Mouse (Mus musculus) ES-Bruce4 (cell line): ENCODE measurements at regions not wholly inside any gene's neighbourhood (a gene's known extent, or its start where the extent isn't known, plus 50 kb on each side); places are given as distances from the start of the nearest gene placed in this dataset.

Experiments used
- H3K27ac ChIP-seq: 2 replicates; pipeline ENCODE4 v1.5.1; 2012; ENCODE audit warnings: low read length, inconsistent platforms; ENCODE audit not compliant: insufficient read depth
- H3K27me3 ChIP-seq: 2 replicates; pipeline ENCODE4 v1.6.1; 2012; ENCODE audit warnings: mild to moderate bottlenecking, low read length, inconsistent platforms; ENCODE audit not compliant: control insufficient read depth, poor library complexity, insufficient read depth, severe bottlenecking
- H3K36me3 ChIP-seq: 2 replicates; pipeline ENCODE4 v1.6.1; 2012; ENCODE audit warnings: inconsistent platforms, mild to moderate bottlenecking, low read length, moderate library complexity; ENCODE audit not compliant: control insufficient read depth, poor library complexity, insufficient read depth, severe bottlenecking
- H3K4me1 ChIP-seq: one replicate; pipeline ENCODE4 v1.8.1; 2011; ENCODE audit warnings: low read length; ENCODE audit not compliant: control insufficient read depth, insufficient read depth
- H3K4me3 ChIP-seq: 2 replicates; pipeline ENCODE4 v1.5.1; 2011; ENCODE audit warnings: low read depth, mild to moderate bottlenecking, low read length
- H3K9ac ChIP-seq: 2 replicates; pipeline ENCODE4 v1.6.1; 2012; ENCODE audit warnings: low read depth, mild to moderate bottlenecking, inconsistent platforms; ENCODE audit not compliant: poor library complexity, severe bottlenecking
- H3K9me3 ChIP-seq: replicated peaks from 2 replicates; pipeline ENCODE4 v1.6.1; 2012; ENCODE audit warnings: mild to moderate bottlenecking, low read length, inconsistent platforms; ENCODE audit not compliant: control insufficient read depth, poor library complexity, insufficient read depth, severe bottlenecking
- CTCF ChIP-seq: IDR thresholded peaks from one replicate; pipeline ENCODE4 v1.8.1; 2011; ENCODE audit warnings: low read depth, low read length
- EP300 ChIP-seq: IDR thresholded peaks from 2 replicates; pipeline ENCODE4 v1.6.1; 2011; ENCODE audit warnings: low read depth, low read length; ENCODE audit not compliant: insufficient read depth
- POLR2A ChIP-seq: IDR thresholded peaks from one replicate; pipeline ENCODE4 v1.8.1; 2011; ENCODE audit warnings: low read length; ENCODE audit not compliant: insufficient read depth

- Histone ChIP-seq H3K36me3 (no peaks in the 10 kb centered on the region), H3K27ac (no peak overlapping the region), H3K27me3 (no peaks in the 10 kb centered on the region), H3K4me1 (no peaks in the 10 kb centered on the region), H3K4me3 (no peak overlapping the region), H3K9ac (no peak overlapping the region), H3K9me3 (no peaks in the 10 kb centered on the region)
- TF ChIP-seq CTCF: no peak
- TF ChIP-seq POLR2A: no peak
- no peak for TF ChIP-seq EP300
These were observed 148.1 kb upstream of the Jun start for GRCm38 (mm10) chr4:95200130-95200529.

GRCm38 (mm10) chr4:95202478-95202877 is 150.5 kb upstream of the Jun start:
- no peak overlapping the region for H3K27ac ChIP-seq
- no peak overlapping the region for H3K4me3 ChIP-seq
- H3K4me1 ChIP-seq: no peaks in the 10 kb centered on the region
- H3K9me3 ChIP-seq: no peaks in the 10 kb centered on the region
- H3K9ac ChIP-seq: no peak overlapping the region
- no peaks in the 10 kb centered on the region for H3K27me3 ChIP-seq
- H3K36me3 ChIP-seq: no peaks in the 10 kb centered on the region
- TF ChIP-seq POLR2A: no peak
- TF ChIP-seq EP300: no peak
- TF ChIP-seq CTCF: no peak

GRCm38 (mm10) chr4:95203577-95203976 is 151.6 kb upstream of the Jun start:
- Histone ChIP-seq H3K4me3 (no peak overlapping the region), H3K27me3 (no peaks in the 10 kb centered on the region), H3K36me3 (no peaks in the 10 kb centered on the region), H3K9ac (no peak overlapping the region), H3K27ac (no peak overlapping the region), H3K9me3 (no peaks in the 10 kb centered on the region), H3K4me1 (no peaks in the 10 kb centered on the region)
- no peak for TF ChIP-seq CTCF
- no peak for TF ChIP-seq POLR2A
- no peak for TF ChIP-seq EP300

GRCm38 (mm10) chr4:95205372-95205771 is 153.3 kb upstream of the Jun start:
- Histone ChIP-seq H3K4me3 (no peak overlapping the region), H3K9ac (no peak overlapping the region), H3K9me3 (no peaks in the 10 kb centered on the region), H3K27ac (no peak overlapping the region), H3K27me3 (no peaks in the 10 kb centered on the region), H3K4me1 (no peaks in the 10 kb centered on the region), H3K36me3 (no peaks in the 10 kb centered on the region)
- TF ChIP-seq EP300 (no peak), CTCF (no peak), POLR2A (no peak)

GRCm38 (mm10) chr4:95207783-95208182 is 155.8 kb upstream of the Jun start:
- Histone ChIP-seq H3K4me3 (no peak overlapping the region), H3K27me3 (no peaks in the 10 kb centered on the region), H3K9ac (no peak overlapping the region), H3K36me3 (no peaks in the 10 kb centered on the region), H3K27ac (no peak overlapping the region), H3K9me3 (no peaks in the 10 kb centered on the region), H3K4me1 (no peaks in the 10 kb centered on the region)
- TF ChIP-seq EP300: no peak
- TF ChIP-seq CTCF: no peak
- no peak for TF ChIP-seq POLR2A

GRCm38 (mm10) chr4:95208827-95209226 is 156.8 kb upstream of the Jun start:
- Histone ChIP-seq H3K9me3 (no peaks in the 10 kb centered on the region), H3K9ac (no peak overlapping the region), H3K36me3 (no peaks in the 10 kb centered on the region), H3K4me1 (no peaks in the 10 kb centered on the region), H3K27ac (no peak overlapping the region), H3K4me3 (no peak overlapping the region), H3K27me3 (no peaks in the 10 kb centered on the region)
- no peak for TF ChIP-seq CTCF
- TF ChIP-seq POLR2A: no peak
- TF ChIP-seq EP300: no peak
